Mouse (Mus musculus): Measurements from ENCODE around the gene Hspa12a.

Hspa12a gene

DNA sequence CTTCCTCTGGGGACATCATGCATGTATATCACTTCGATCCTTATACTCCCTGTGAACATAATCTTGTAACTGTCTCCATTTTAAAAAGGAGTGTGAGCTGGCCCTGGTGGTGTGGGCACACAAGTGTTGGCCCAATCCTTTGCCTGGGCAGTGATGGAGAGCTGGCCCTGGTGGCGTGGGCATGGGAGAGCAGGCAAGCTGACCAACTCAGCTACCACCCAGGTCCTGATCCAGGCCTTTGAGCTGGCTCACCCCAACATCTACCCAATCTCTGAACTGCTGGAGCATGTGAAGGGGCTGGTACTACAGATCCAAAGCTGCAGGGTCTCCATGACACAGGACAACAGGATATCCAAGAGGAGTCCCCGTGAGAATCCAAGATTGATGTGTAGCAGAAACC, 120.2 kb downstream of the Hspa12a start:
- CTCF ChIA-PET, result no interaction called here

DNA sequence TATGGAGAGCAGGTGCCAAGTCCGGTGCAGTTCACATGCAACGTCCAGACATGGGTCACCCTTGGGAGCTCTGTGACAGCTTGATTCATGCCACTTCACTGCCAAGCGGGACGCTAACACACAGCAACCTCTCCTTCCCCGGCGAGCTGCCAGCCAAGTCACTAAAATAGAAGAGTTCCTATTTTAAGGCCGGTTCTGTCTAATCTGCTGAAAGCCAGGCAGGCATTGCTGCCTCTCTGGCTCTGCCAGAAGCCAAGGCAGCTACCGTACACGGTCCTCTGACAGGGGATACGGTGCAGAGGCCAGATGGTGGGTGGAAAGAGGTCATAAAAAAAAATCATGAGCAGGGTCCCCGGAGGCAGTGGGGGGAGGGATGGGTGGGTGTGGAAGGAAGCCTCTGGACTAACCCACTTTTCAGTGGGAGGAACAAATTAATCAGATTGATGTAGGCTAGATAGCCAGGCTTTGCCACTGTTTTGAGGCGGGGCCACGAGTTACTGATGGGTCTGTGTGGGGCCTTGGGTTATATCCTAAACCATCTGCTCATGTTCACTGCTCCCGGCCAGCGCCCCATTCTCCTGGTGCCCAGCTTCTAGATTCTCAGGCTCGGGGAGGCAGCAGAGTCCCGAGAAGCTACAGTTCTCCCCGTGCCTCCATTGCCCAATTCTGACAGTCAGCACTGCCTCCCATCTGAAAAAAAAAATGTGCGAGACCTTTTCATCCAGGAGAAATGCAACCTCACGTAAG, 120.8 kb downstream of the Hspa12a start:
- CTCF ChIA-PET, result no interaction called here

DNA sequence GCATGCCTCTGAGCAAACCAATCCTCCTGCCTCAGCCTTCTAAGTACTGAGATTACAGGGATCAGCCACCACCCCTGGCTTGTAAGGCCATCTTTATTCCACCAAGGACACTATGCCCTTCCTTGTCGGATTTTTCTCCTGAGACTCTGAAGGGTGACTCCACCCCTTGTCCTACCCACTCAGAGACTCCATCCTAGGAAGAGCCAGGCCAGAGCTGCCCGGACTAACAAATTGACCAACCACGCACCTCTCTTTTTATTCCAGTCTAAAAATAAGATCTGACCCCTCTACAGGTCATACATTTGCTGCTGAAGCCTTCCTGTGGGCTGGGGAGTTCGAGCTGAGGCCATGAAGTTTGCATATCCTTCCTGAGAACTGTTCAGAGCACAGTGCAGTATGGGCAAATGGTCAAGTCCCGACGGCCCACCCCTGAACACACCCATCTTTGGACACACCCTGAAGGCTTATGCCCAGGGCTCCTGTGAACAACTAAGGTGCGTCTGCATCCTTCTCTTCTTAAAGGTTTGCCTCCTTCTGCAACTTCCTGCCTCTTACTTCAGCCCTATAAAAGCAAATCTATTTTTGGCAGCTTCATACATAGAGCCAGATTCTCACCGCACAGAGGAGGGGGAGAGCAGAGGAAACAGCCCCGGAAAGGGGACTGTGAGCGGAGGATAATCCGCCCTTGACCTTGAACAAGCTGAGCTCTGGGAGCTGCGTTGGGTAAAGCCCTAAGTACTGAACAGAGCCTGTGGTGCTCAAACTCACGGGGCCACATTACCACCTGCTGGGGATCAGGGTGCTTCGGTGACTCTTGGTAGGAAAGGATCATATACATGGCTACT, 124.7 kb downstream of the Hspa12a start:
- CTCF ChIA-PET, result no interaction called here

DNA sequence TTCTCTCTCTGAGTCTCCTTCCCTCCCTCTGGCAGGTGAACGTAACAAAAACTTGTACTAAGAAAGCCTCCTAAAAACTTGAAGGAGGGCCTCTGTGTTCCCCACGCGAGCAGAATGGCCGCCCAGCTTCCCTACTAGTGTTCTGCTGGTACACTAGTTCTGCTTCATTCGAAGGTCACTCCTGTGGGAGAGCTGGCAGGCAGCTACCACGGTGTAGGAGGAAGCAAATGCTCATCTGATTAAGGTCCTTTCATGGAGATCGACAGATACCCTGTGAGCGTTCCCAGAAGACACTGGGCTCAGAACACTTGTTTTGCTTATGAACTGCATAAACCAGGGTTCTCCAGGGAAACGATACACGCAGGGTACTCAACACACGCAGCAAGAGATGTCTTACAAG, 126.1 kb downstream of the Hspa12a start:
- CTCF ChIA-PET, result no interaction called here

DNA sequence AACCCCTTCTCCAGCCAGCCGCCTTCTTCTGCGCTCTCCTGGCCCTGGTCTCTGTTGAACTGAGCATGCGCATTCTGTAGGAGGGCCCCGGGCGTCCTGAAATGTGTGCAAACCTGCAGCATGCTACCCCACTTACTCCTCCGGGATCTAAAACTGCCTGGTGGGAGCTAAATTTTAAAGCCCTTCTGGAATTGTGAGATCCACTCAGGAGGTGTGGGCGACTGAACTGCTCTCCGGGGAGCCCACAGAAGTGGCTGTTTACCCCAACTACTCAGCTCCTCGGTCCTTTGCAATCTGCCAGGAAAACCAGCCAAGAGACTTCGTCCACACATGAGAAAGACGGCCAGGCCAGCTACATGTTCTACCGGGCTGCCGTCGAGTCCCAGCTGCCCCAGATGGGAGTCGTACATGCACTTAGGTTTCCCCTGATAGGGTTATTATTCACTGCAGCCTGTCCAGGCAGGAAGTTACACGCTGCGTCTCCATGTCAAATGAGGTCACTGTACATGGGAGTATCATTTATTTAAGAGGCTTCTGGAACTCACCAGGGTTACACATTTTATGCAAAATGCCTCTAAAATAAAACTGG, 126.9 kb downstream of the Hspa12a start:
- CTCF ChIA-PET, result no interaction called here

DNA sequence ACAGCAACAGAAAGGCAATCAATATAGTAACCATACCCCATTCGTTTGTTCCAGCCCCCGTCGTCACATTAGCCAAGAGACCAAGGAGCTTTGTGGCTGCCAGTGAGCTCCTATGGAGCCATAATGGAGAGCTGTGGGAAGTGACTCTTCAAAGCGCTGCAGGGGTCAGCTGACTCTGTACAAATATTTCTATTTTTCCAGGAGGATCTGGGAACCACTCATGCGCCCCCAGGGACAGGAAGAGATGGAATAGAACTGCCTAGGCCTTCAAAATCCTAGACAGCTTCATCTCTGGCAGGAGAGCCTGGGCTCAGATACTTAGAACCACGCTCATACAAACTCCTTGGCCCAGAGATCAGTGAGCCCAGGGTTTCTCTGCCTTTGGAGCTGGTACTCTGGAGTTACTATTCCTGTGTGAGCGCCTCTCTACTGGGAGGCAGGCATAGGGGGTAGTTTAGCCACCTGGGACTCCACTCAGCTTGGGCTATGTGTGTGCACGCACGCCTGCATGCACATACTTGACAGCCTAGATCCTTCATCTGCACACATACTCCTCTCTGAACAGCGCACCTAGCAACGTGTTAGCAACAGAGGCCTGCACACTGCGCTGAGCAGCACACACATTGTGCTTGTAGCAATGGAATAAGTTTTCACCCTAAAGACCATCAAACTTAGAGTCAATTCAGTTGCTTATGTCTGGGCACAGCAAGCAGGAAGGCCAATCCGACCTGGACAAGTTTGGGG, 128.1 kb downstream of the Hspa12a start:
- CTCF ChIA-PET, result no interaction called here

DNA sequence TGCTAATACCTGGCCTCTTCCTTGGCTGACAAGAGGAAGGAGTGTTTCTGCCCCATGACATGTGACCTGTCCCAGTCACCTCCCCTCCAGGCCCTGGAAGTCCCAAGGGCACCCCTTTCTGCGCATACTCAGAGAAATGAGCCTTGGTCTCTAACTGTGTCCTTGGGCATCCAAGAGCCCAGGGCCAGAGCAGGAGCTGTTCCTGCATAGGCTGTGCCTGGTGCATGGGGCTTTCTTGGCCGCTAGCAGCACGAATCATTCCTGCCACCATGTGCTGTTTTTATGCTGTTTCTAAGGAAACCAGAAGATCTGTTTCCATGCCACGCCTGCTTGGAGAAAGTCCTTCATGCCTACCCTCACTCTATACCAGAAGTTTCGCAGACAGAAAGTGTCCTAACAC, 132.9 kb downstream of the Hspa12a start:
- CTCF ChIA-PET, result no interaction called here

DNA sequence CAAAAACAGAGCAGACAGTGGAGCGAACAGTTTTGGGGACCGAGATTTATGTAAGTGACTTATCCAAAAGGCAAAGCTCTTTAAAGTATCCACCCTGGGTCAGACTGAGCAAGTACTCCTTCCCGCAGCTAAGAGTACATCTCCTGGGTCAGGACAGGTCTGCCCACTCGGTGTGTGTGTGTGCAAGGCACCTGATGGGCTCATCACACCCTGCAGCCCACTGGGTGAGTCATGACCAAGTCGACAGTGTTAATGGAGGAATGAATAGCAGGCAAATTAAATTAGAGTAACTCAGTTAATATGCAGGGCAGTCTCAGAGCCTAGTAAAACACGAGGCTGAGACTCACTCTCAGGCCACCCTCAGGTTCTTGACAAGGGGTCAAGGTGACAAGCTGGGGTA, 134.6 kb downstream of the Hspa12a start:
- CTCF ChIA-PET, result no interaction called here

DNA sequence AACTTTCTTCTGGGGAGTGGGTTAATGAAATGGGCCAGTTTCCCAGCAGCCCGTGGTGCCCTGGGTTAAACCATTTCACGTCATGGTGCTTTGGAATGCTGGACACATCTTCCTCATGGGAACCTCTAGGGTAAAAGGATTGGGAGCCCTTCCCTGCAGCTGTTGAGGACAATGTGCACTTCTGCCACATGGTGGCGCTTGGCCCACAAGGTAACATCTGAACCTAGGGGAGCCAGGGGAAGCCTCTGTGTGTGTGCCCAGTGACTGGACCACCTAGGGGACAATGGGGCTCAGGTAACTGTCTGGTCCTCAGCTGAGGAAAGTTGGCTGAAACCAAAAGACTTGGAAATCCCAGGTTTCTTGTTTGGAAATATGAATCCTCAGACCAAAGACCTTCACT, 137.1 kb downstream of the Hspa12a start:
- CTCF ChIA-PET, result interaction anchor here (0.6 to 2.5 kb wide), 2 partner anchors 14 to 97 kb away, joined by 3 to 13 read pairs; no protein-coding TSS in a partner anchor

DNA sequence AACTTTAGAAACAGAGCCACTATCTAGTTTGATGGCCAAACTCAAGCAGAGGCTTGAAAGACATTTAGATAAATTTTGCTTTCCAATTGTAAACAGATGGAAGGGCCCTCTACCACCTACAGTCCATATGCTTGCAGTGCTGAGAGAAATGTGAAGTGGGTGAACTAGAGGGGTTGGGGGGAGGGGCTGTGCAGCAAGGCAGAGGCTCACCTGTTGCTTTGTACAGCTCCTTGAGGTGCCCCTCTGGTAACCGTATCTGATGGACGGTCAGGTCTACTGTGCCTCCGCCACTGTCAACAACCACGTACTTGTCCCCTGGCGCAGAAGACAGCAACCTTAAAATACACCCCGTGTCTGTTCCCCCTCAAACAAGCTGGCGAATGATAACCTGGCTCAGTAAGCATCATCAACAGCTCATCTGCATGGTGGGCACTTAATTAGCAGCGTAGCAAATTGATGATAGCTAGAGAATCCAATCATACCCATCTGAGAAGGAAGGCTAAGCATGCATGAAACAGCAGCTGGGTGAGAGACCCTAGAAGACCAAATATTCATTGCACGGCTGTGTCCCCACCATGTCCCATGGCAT, 138.2 kb downstream of the Hspa12a start:
- CTCF ChIA-PET, result interaction anchor here (0.6 to 2.5 kb wide), 3 partner anchors 37 to 103 kb away, joined by 3 to 13 read pairs (median 4); no protein-coding TSS in a partner anchor

DNA sequence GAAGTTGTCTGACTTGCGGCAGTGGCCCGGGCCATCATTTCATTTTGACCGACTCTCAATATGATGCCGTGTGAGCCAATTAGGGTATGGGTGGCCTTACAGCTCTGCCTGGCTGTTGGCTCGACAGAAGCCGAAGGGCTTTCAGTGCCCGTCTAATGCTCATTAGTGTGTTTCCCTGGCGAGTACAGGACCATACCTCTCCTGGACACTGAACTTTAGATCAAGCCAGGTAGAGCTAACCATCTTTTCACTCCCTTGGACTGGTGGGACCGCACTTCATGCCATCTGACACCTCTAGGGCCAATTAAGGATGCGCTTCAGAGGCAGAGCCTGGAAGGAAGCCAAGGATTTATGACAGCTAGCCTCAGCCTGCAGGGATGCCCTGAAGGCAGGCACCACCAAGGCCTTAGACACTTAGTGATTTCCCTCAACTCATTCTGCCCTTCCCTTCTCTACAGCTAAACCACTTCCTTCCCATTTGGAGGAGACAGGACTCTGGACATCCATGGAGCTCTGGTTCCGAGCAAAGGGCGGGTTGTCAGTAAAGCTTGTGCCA, 148.3 kb downstream of the Hspa12a start:
- CTCF ChIA-PET, result no interaction called here

DNA sequence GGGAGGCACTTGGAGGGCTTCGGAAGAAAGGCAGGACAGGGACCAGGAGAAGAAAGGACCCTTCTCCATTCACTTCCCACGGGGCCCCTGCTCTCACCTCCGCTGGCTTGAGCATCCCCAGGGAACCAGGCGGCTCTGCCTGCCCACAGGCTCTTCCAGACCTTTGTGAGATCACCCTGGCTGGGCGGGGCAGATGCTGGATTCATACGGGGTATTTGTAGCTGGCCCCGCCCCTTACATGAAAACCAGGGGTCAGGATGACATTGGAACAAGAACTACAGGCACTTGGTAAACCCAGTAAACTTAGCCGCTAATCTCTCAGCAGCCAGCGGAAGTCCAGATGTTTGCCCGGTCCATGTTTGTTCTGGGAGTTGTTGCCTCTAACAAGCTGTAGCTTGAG, 149.2 kb downstream of the Hspa12a start, which contains the start of gene 1700019N19Rik:
TSS of gene 1700019N19Rik (minus strand) at position 178 of the 400 bp plus-strand sequence.
- CTCF ChIA-PET, result no interaction called here

DNA sequence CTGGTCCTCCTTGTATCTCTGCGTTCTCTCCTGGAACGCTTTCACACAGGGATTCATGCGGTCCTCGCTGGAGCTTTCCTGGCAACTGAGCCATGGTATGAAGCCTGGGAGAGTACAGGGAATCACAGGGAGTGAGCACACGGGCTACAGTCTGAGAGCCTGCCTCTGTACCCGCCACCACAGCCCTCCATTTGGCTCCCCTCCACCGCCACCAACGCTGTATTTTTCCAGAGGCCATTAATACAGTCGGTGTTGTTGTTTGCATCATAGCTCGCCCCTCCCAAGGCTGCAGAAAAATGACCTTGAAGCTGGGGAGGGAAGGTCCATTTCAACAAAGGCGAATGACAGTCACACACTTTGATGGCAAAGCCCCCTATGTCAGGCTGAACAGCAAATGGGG, 154.3 kb downstream of the Hspa12a start:
- CTCF ChIA-PET, result no interaction called here

DNA sequence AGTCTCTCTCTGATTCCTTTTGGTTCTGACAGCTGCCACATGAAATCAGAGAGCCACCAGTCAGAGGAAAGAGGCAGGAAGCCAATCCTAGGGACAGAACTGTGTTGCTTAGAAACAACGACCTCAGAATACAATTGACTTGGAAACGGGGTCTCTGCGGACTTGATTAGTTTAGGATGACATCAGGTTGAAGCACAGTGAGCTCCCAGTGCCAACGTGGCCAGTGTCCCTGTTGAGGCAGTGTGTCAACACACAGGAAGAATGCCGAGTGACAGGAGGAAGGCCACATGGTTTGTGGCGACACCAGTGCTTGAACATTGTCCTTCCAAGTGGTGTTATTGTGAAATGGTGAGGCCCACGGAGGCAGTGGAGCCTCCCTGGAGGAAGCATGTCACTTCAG, 159.5 kb downstream of the Hspa12a start:
- CTCF ChIA-PET, result no interaction called here

DNA sequence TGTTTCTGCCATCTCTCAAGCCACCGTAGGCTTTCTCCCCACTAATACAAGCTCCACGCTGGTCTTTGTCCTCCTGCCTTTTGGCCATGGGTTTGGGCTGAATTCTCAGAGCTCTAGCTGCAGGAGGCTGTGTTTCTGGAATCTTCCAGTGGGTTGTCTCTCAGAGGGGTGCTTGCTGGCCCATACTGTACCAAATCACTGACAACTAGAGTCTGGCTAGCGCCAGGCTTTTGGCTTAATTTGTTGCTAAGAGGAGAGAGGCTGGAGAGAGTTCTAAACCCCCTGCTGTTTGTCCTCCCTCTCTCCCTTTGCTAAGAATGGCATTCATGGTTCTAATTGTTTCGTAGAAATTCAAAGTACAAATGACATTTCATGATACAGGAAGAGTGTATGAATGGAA, 161.9 kb downstream of the Hspa12a start:
- CTCF ChIA-PET, result no interaction called here

DNA sequence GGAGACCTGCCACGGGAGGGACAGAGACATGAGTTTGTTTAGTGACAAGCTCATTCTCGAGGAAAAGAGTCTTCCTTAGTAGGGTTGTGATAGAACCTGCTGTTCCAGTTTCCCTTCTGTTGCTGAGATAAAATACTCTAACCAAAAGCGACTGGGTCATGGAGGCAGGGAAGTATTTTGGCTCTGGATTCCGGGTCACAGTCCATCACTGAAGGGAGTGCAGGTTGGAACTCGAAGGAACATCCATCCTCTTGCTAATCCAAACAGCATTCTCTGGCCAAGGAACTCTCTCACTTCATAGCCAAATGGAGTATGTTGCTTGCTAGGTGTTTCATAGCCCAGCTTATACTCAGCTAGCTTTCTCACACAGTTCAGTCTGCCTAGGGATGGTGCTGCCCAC, 167.0 kb downstream of the Hspa12a start:
- CTCF ChIA-PET, result no interaction called here

DNA sequence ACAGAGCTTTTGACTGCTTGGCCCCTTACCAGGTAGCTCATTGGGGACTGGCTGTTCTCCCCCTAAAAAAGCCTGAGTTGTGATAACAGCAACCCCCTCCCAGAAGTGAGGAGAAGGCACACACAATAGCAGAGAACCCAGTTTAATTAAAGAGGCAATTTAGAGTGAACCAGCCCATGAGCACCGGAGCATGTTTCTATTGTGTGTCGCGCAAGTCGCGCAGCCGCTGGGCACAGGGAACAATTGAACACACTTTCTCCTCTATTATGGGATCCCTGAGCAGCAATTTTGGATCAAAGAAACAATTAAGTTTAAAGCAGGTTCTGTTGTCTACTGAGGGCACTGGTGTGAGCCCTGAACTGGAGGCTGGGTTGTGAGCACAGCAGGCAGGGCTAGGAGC, 176.1 kb downstream of the Hspa12a start:
- CTCF ChIA-PET, result no interaction called here

DNA sequence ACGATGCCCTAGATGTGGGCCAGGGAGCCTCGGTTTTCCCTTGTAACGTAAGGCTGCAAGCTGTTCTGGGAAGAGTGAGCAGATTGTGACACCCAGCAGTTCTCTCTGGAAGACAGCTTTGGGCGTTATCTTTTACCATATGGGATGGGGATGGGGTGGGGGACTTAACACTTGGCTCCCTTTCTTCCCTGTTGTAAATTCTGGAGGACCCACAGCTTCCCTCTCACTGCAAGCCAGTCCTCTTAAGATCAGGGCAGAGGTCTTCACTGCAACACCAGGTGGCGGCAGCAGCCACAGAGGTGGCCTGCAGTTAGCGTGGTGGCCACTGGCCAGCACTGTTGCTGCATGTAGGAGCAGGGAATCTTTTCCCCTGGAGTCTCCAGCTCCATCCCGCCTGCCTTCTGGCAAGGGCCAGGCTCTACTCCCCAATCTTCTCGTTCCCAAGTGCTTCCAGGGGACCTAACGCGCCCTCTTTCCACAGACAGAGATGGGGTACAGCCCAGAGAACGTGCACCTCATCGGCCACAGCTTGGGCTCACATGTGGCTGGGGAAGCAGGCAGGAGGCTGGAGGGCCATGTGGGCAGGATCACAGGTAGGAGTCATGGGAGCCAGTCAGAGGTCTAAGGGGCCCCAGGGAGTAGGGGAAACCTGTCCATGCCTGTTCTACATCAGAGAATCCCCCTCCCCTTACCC, 180.5 kb downstream of the Hspa12a start:
- CTCF ChIA-PET, result interaction anchor here (0.6 kb wide), 1 partner anchor 13 kb away, joined by 3 read pairs; no protein-coding TSS in a partner anchor

DNA sequence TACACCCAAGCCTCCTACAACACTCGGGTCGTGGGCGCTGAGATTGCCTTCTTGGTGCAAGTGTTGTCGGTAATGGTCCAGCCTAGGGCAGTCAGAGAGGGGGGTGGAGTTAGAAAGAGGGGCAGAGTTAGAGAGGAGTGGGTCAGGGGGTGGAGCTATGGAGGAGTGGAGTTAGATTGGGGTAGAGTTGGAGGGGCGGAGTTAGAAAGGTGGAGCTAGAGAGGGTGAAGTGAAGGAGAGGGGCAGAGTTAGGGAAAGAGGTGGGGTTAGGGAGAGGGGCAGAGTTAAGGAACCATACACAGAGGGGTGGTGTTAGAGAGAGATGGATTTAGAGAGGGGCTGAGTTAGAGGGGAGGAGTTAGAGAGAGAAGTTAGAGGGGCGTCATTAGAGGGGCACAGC, 181.1 kb downstream of the Hspa12a start:
- CTCF ChIA-PET, result interaction anchor here (0.6 to 0.7 kb wide), 2 partner anchors 10 to 14 kb away, joined by 3 to 5 read pairs; no protein-coding TSS in a partner anchor

DNA sequence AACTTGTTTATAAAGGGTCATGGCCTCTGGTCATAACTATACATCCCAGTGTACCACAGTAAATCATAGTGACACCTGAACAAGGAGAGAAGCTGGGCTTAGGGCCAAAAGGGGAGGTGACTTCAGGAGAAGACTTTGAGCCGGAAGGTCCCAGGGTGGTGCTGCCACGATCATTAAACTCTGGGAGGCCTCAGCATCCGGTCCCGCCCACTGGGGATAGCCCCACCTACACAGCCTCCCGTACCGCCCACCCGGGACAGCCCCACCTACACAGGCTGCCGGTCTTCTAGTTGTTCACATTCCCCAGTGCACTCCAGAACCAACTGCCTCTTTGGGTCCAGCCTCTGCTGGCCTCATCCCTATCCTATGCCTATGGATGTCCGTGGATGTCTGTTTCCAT, 184.0 kb downstream of the Hspa12a start, which contains the start of gene Pnliprp2:
TSS of gene Pnliprp2 (plus strand) at position 297 of the 400 bp plus-strand sequence.
- CTCF ChIA-PET, result no interaction called here

DNA sequence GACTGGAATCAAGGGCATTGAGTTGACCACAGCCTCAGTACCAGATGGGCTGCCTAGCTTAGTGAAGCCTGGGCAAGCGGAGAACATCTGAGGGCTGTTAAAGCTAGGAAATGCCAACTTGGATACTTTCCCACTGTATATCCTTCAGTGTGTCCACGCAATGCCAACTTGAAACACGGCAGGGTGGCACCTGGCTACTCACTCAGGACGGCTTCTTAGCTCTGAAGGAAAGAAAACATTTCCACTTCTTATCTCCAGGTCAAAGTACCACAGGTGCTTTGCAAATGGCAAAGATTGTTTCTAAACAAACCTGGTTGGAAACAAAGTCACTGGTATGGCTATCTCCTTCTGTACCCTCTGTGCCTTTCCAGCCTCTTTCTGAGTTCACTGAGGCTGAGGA, 184.6 kb downstream of the Hspa12a start:
- CTCF ChIA-PET, result no interaction called here
